Mouse (Mus musculus): ENCODE data around the gene Psmc1. TPM values are rescaled to one million over a fixed set of nuclear protein-coding genes. Genes with fewer than 3 reads are reported as not detected.
A peak's percentile ranks its signal among the peaks of the same experiment; 100 is the strongest.

The Psmc1 gene
- polyA plus RNA-seq, 1 experiment from 2014 or later = 308 TPM

DNA sequence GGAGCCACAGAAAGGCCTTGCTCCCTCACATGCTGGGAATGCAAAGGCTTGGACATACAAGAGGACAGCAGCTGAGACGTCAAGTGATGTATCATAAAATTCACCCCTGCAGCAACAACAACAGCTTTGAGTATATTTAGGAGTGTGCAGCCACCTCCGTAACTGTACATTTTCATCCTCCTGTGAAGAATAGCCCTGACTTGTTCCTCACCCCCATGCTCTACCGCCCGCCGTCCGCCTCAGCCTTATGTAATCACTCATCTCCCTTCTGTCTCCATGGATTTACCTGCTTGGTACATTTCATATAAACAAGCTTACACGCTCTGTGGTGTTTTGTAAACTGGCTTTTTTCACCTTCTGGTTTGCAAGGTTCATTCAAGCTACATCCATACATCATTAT, 42.5 kb downstream of the Psmc1 start:
- Histone ChIP-seq H3K4me1 (ENCODE audit: insufficient read depth) (no peaks in the 10 kb centered on the region), H3K4me2 (no peak overlapping the region), H3K27ac (ENCODE audit: low read depth) (no peak overlapping the region), H3K9me3 (ENCODE audit: low read depth, low read length) (no peaks in the 10 kb centered on the region), H3K9ac (no peak overlapping the region), H3K4me3 (ENCODE audit: low read depth, low read length) (no peak overlapping the region), H3K36me3 (ENCODE audit: insufficient read depth) (peaks cover 47% of the 10 kb centered on the region), H3K27me3 (ENCODE audit: insufficient read depth, low read length) (no peaks in the 10 kb centered on the region)
- ATAC-seq (ENCODE audit: insufficient read depth) = no peak
- no peak for TF ChIP-seq CTCF (IDR thresholded peaks at IDR 0.05; ENCODE audit: low read depth)
- no peak for DNase-seq
- WGBS = 82% methylated on average over 7 of the region's 7 CpGs

DNA sequence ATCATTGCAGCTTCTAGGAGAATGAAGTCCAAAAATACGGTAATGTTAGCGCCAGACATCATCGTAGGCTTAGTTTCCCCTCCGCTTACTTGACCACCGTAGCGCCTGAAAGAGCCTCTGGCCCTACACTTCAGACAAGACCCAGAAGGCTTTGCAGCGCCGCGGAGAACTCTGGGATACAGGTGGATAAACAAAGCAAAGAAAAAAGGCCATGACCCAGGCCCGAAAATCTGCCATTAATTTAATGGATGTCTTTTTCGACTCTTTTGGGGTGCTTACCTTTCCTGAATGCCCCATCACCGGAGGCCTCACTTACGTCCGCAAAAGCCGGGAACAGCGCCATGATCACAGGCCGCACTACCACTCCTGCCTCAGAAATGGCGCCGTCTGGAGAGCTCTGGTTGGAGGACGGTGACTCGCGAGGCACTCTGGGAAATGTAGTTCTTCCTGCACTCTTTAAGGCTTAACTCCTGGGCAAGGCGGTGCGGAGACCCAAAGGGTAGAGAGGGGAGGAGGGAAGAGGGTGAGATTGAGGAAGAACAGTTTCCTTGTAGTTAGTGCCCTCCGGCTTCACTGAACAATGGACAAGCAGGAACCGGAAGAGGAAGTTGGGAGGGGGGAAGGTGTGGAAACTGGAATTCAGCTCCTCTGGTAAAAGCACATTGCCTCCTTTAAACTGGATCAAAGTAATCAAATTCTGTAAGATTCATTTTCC, 49.5 kb downstream of the Psmc1 start, which contains the start of gene Nrde2:
Nrde2 (minus strand) TSS at position 393 of the 715 bp plus-strand sequence.
- Histone ChIP-seq H3K4me2 (peak within 1 kb of the TSS; percentile 80), H3K4me1 (ENCODE audit: insufficient read depth) (no peaks in the 10 kb centered on the region), H3K27ac (ENCODE audit: low read depth) (peak within 1 kb of the TSS; percentile 1; the same call in 1 of the 2 replicates), H3K9ac (peak within 1 kb of the TSS; percentile 56), H3K36me3 (ENCODE audit: insufficient read depth) (0 out of 2 replicates have a peak, but pooled peaks cover 10% of the 10 kb centered on the region), H3K9me3 (ENCODE audit: low read depth, low read length) (no peaks in the 10 kb centered on the region), H3K4me3 (ENCODE audit: low read depth, low read length) (peak within 1 kb of the TSS; percentile 44), H3K27me3 (ENCODE audit: insufficient read depth, low read length) (no peaks in the 10 kb centered on the region)
- TF ChIP-seq CTCF (IDR thresholded peaks at IDR 0.05; ENCODE audit: low read depth) = 0 out of 2 replicates have a peak, but pooled peaks have one; percentile 5
- peak; percentile 96 for DNase-seq
- WGBS = 0% methylated on average over 26 of the region's 26 CpGs
- peak; percentile 99 for ATAC-seq (ENCODE audit: insufficient read depth)

- H3K27ac ChIP-seq (ENCODE audit: low read depth) = no peak overlapping the region
Observed at GRCm38 (mm10) chr12:100164991-100165500, 55.1 kb downstream of the Psmc1 start.

GRCm38 (mm10) chr12:100166177-100166576, 56.2 kb downstream of the Psmc1 start:
- Histone ChIP-seq H3K4me3 (ENCODE audit: low read depth, low read length) (no peak overlapping the region), H3K36me3 (ENCODE audit: insufficient read depth) (no peaks in the 10 kb centered on the region), H3K27me3 (ENCODE audit: insufficient read depth, low read length) (no peaks in the 10 kb centered on the region), H3K27ac (ENCODE audit: low read depth) (no peak overlapping the region), H3K9ac (no peak overlapping the region), H3K9me3 (ENCODE audit: low read depth, low read length) (no peaks in the 10 kb centered on the region), H3K4me1 (ENCODE audit: insufficient read depth) (0 out of 2 replicates have a peak, but pooled peaks cover 2% of the 10 kb centered on the region), H3K4me2 (no peak overlapping the region)
- WGBS = 28% methylated on average over 3 of the region's 3 CpGs
- TF ChIP-seq CTCF (IDR thresholded peaks at IDR 0.05; ENCODE audit: low read depth) = peak; percentile 68
- no peak for ATAC-seq (ENCODE audit: insufficient read depth)
- peak; percentile 81 for DNase-seq

More at GRCm38 (mm10) chr12:100164991-100165500, 55.1 kb downstream of the Psmc1 start:
- H3K4me1 ChIP-seq (ENCODE audit: insufficient read depth) = 0 out of 2 replicates have a peak, but pooled peaks cover 2% of the 10 kb centered on the region
- no peak overlapping the region for H3K9ac ChIP-seq
- no peak overlapping the region for H3K4me2 ChIP-seq
- 61% methylated on average over 7 of the region's 7 CpGs for WGBS
- no peaks in the 10 kb centered on the region for H3K9me3 ChIP-seq (ENCODE audit: low read depth, low read length)
- DNase-seq (no peak), ATAC-seq (ENCODE audit: insufficient read depth) (no peak)
- H3K36me3 ChIP-seq (ENCODE audit: insufficient read depth) = no peaks in the 10 kb centered on the region
- no peaks in the 10 kb centered on the region for H3K27me3 ChIP-seq (ENCODE audit: insufficient read depth, low read length)
- H3K4me3 ChIP-seq (ENCODE audit: low read depth, low read length) = no peak overlapping the region
- no peak for TF ChIP-seq CTCF (IDR thresholded peaks at IDR 0.05; ENCODE audit: low read depth)

DNA sequence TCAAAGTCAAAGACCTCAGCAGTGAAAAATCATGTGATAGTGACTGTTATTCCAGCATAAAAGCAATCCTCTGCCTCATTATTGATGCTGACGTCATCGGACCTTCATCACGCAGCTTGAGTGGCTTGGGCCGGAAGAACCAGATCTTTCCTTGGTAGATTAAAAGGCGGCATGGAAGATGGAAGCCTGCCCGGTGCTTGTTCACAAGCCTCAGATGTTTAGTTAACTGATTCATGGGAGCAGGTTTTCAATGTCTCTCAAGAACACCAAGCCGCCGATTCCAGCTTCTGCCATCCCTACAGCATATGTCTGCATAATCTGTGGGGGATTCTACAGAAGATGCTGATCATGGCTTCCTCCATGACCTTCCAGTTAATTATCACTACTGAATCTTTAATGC, 57.0 kb downstream of the Psmc1 start:
- Histone ChIP-seq H3K9ac (no peak overlapping the region), H3K27me3 (ENCODE audit: insufficient read depth, low read length) (no peaks in the 10 kb centered on the region), H3K9me3 (ENCODE audit: low read depth, low read length) (no peaks in the 10 kb centered on the region), H3K36me3 (ENCODE audit: insufficient read depth) (no peaks in the 10 kb centered on the region), H3K4me3 (ENCODE audit: low read depth, low read length) (no peak overlapping the region), H3K27ac (ENCODE audit: low read depth) (no peak overlapping the region), H3K4me2 (no peak overlapping the region), H3K4me1 (ENCODE audit: insufficient read depth) (0 out of 2 replicates have a peak, but pooled peaks cover 2% of the 10 kb centered on the region)
- ATAC-seq (ENCODE audit: insufficient read depth) (no peak), DNase-seq (no peak)
- no peak for TF ChIP-seq CTCF (IDR thresholded peaks at IDR 0.05; ENCODE audit: low read depth)
- WGBS = 76% methylated on average over 8 of the region's 8 CpGs

GRCm38 (mm10) chr12:100167502-100167901, 57.5 kb downstream of the Psmc1 start:
- H3K27ac ChIP-seq (ENCODE audit: low read depth) = peak overlapping the region; percentile 50; the same call in 1 of the 2 replicates
- H3K4me1 ChIP-seq (ENCODE audit: insufficient read depth) = 0 out of 2 replicates have a peak, but pooled peaks cover 2% of the 10 kb centered on the region
- H3K36me3 ChIP-seq (ENCODE audit: insufficient read depth) = no peaks in the 10 kb centered on the region
- 78% methylated on average over 1 of the region's 1 CpGs for WGBS
- H3K27me3 ChIP-seq (ENCODE audit: insufficient read depth, low read length) = no peaks in the 10 kb centered on the region
- H3K4me2 ChIP-seq = peak overlapping the region; percentile 62
- no peaks in the 10 kb centered on the region for H3K9me3 ChIP-seq (ENCODE audit: low read depth, low read length)
- H3K4me3 ChIP-seq (ENCODE audit: low read depth, low read length) = no peak overlapping the region
- DNase-seq = no peak
- no peak overlapping the region for H3K9ac ChIP-seq
- no peak for ATAC-seq (ENCODE audit: insufficient read depth)
- no peak for TF ChIP-seq CTCF (IDR thresholded peaks at IDR 0.05; ENCODE audit: low read depth)
